8 mouse cellular contexts compared by ENCODE assay signal in genomic region chr7:132358709-132359108, GRCm38 (mm10). TPM values are rescaled to one million over a fixed set of nuclear protein-coding genes. Genes with fewer than 3 reads are reported as not detected.
DNase-seq lines count a peak whose midpoint lies in the region; ATAC-seq lines count a peak whose summit lies in the region.
"Had no signal": no experiment of that assay in that cellular context is flagged by ENCODE, and none has a peak within 500 bp of the region (broad histone marks: within the 10 kb centered on the region; RNA-seq: fewer than 3 reads in every experiment).

No protein-coding gene starts in this region.

- no peak overlapping the region for H3K4me2 ChIP-seq in liver, embryonic 12.5 days

- no peaks in the 10 kb centered on the region for H3K9me3 ChIP-seq in liver, embryonic 12.5 days (replicated peaks)

- 26% methylated on average over 4 of the region's 4 CpGs for WGBS in liver, embryonic 12.5 days (ENCODE audit: insufficient replicate concordance)

- no peaks in the 10 kb centered on the region for H3K27me3 ChIP-seq in liver, embryonic 12.5 days (replicated peaks)

- intact Hi-C loops in left cerebral cortex, postnatal 10 days (cut with DNase I), result no loop called here

- no peak overlapping the region for H3K4me3 ChIP-seq in liver, embryonic 12.5 days

- no peak for ATAC-seq in liver, embryonic 12.5 days
- ATAC-seq in common myeloid progenitor, adult 5-6 weeks (replicated peaks; ENCODE audit: low read depth, poor library complexity, severe bottlenecking), result peak; percentile 88
- peak; percentile 93 for ATAC-seq in monocyte, adult 5-6 weeks (replicated peaks; ENCODE audit: insufficient number of reproducible peaks, low FRiP score, low TSS enrichment, poor library complexity, severe bottlenecking)

- no peak overlapping the region for H3K27ac ChIP-seq in liver, embryonic 12.5 days
- H3K27ac ChIP-seq: macrophage had no signal

- no peak overlapping the region for H3K9ac ChIP-seq in liver, embryonic 12.5 days

- DNase-seq in liver, result peak; percentile 16
- DNase-seq in kidney, postnatal 36 days, result peak; percentile 66 to 77
- DNase-seq in left cerebral cortex, postnatal 10 days (ENCODE audit: extremely low spot score in 1 of 2, low spot score in 2 of 2), result no peak
- no peak for DNase-seq in thymus, postnatal 0 days (ENCODE audit: low spot score)

- H3K4me1 ChIP-seq in liver, embryonic 12.5 days, result peaks cover 9% of the 10 kb centered on the region; the same call in 1 of the 2 replicates

- H3K36me3 ChIP-seq in liver, embryonic 12.5 days, result no peaks in the 10 kb centered on the region

RNA-seq across cellular contexts. Expression of gene Chst15, which starts 41.7 kb away (rescaled TPM):
- 8.9 and 9.5 TPM in 2 replicates for polyA plus RNA-seq in liver, embryonic 12.5 days (2016; fragmentation: Nextera tagmentation; extraction: Ambion mirVana)
- 10.1 and 15.6 TPM in 2 replicates for total RNA-seq in common myeloid progenitor, adult 5-6 weeks (2017)
- total RNA-seq in monocyte, adult 5-6 weeks (2017), result 15.5 to 25.4 TPM (median 23.5 TPM) in 3 replicates
- total RNA-seq in left cerebral cortex, postnatal 10 days (2021), result 10 to 100 TPM; 31.3 to 37.3 TPM
- polyA plus RNA-seq in thymus, postnatal 0 days (2015; fragmentation: Nextera tagmentation; extraction: Ambion mirVana), result 5.9 and 8.2 TPM in 2 replicates

Comparison
In these comparisons a context has a peak if more than half of its experiments do, and no peak if none do; other contexts are left out.
1. DNase-seq: peak in liver (single experiment) and kidney, postnatal 36 days (2 of 2); none in left cerebral cortex, postnatal 10 days (0 of 2) and thymus, postnatal 0 days (single experiment).